In genomic region chr2:53191523-53192220, GRCm38 (mm10) we compare ENCODE assay signal across 8 mouse cellular contexts. TPM values are rescaled to one million over a fixed set of nuclear protein-coding genes. Genes with fewer than 3 reads are reported as not detected.
DNase-seq lines count a peak whose midpoint lies in the region; ATAC-seq lines count a peak whose summit lies in the region.

Gene Arl6ip6, plus strand, starts transcription at chr2:53191726.

- peak within 1 kb of the TSS; percentile 91 for H3K4me3 ChIP-seq in heart, embryonic 10.5 days
- H3K4me3 ChIP-seq in kidney, embryonic 15.5 days (replicated peaks), result peak within 1 kb of the TSS; percentile 76

- H3K9ac ChIP-seq in kidney, embryonic 15.5 days, result peak within 1 kb of the TSS; percentile 83

- H3K27ac ChIP-seq in heart, embryonic 10.5 days, result peak within 1 kb of the TSS; percentile 98
- H3K27ac ChIP-seq in kidney, embryonic 15.5 days, result peak within 1 kb of the TSS; percentile 98

- H3K27me3 ChIP-seq in heart, embryonic 10.5 days (ENCODE audit: insufficient read depth, poor library complexity, severe bottlenecking), result no peaks in the 10 kb centered on the region
- no peaks in the 10 kb centered on the region for H3K27me3 ChIP-seq in kidney, embryonic 15.5 days

- peak within 1 kb of the TSS; percentile 69 for H3K4me2 ChIP-seq in kidney, embryonic 15.5 days

- H3K4me1 ChIP-seq in heart, embryonic 10.5 days, result peaks cover 5% of the 10 kb centered on the region
- peaks cover 15% of the 10 kb centered on the region for H3K4me1 ChIP-seq in kidney, embryonic 15.5 days

- WGBS in heart, embryonic 10.5 days, result 1% methylated on average over 71 of the region's 82 CpGs
- WGBS in kidney, embryonic 15.5 days, result under 1% methylated on average over 70 of the region's 82 CpGs

- ATAC-seq in erythroblast, adult 5-6 weeks (replicated peaks; ENCODE audit: low FRiP score, poor library complexity, severe bottlenecking), result peak; percentile 83
- peak; percentile 93 for ATAC-seq in kidney, embryonic 15.5 days (replicated peaks; ENCODE audit: low FRiP score)
- peak; percentile 83 for ATAC-seq in monocyte, adult 5-6 weeks (replicated peaks; ENCODE audit: insufficient number of reproducible peaks, low FRiP score, low TSS enrichment, poor library complexity, severe bottlenecking)

- H3K9me3 ChIP-seq in heart, embryonic 10.5 days, result no peaks in the 10 kb centered on the region
- H3K9me3 ChIP-seq in kidney, embryonic 15.5 days (replicated peaks), result no peaks in the 10 kb centered on the region

- peak; percentile 98 to 99 for DNase-seq in B cell, adult 2 months
- peak; percentile 96 for DNase-seq in brain, adult 2 months (ENCODE audit: low read depth, low spot score)
- DNase-seq in heart, embryonic 10.5 days (ENCODE audit: low spot score), result peak; percentile 98
- peak; percentile 97 for DNase-seq in liver
- peak; percentile 98 to 99 for DNase-seq in spleen, postnatal 4 days (ENCODE audit: low spot score in 2 of 2)

- H3K36me3 ChIP-seq in heart, embryonic 10.5 days, result peaks cover 39% of the 10 kb centered on the region
- H3K36me3 ChIP-seq in kidney, embryonic 15.5 days, result peaks cover 33% of the 10 kb centered on the region

RNA-seq across cellular contexts. Expression of gene Arl6ip6, which starts in this region (rescaled TPM):
- 18.6 and 32.7 TPM in 2 replicates for total RNA-seq in erythroblast, adult 5-6 weeks (2015; ENCODE audit: low replicate concordance)
- total RNA-seq in erythroblast, adult 5-6 weeks (2017; ENCODE audit: low replicate concordance), result 18.3 and 27.6 TPM in 2 replicates
- 41.7 and 44.0 TPM in 2 replicates for polyA plus RNA-seq in heart, embryonic 10.5 days (2016; fragmentation: Nextera tagmentation; extraction: Ambion mirVana)
- polyA plus RNA-seq in kidney, embryonic 15.5 days (2015; fragmentation: Nextera tagmentation; extraction: Ambion mirVana), result 48.2 and 56.5 TPM in 2 replicates
- 24.0 to 33.0 TPM (median 30.4 TPM) in 3 replicates for total RNA-seq in monocyte, adult 5-6 weeks (2017)

Comparison
In these comparisons a context has a peak if more than half of its experiments do, and no peak if none do; other contexts are left out.
1. Peak in every context shown above with its lines: DNase-seq, ATAC-seq, H3K4me3 ChIP-seq and H3K27ac ChIP-seq.